Mouse (Mus musculus): ENCODE results near the gene Zc3h14.

DNA sequence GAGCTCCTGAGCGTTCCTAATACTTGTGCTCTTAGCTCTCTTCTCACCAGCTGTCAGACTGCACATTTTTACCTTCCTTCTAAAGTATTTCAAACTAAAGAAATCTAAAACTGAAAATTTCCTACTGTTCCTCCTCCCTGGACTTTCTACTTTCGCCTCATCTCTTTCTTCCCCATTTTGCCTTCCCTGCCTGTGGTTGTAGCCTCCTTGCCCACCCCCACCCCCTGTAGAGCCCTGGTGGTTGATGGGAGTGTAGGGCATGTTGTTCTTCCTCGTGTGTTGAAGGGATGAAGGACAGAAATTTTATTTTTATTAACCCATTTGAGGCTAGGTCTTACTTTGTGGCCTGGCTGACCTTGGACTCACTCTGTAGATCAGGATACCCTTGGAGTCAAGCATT lies 30.7 kb downstream of the Zc3h14 start:
- no peak for TF ChIP-seq GATA1 (IDR thresholded peaks at IDR 0.05; ENCODE audit: borderline replicate concordance, low read length)
- TF ChIP-seq FLI1 (IDR thresholded peaks at IDR 0.05; ENCODE audit: low read length), result no peak

Data from megakaryocyte, embryonic 14.5 days (primary cell).